Mouse (Mus musculus) midbrain, embryonic 10.5 days (tissue): ENCODE data around the gene Itpripl2. TPM values are rescaled to one million over a fixed set of nuclear protein-coding genes. Genes with fewer than 3 reads are reported as not detected.

ENCODE experiments used
- DNase-seq: peaks from one replicate; pipeline ENCODE4 v3.0.0-alpha.2; 2017; ENCODE audit warnings: low spot score
- H3K27ac ChIP-seq: fragments of 300-500 bp; sonication (generic); replicated peaks from 2 replicates; pipeline ENCODE4 v1.5.1; 2016; ENCODE audit warnings: mild to moderate bottlenecking
- H3K27me3 ChIP-seq: fragments of 300-500 bp; sonication (generic); 2 replicates; pipeline ENCODE4 v1.6.1; 2016; ENCODE audit warnings: low read depth, mild to moderate bottlenecking; ENCODE audit not compliant: poor library complexity, severe bottlenecking
- H3K36me3 ChIP-seq: fragments of 300-500 bp; sonication (generic); 2 replicates; pipeline ENCODE4 v1.6.1; 2016; ENCODE audit warnings: mild to moderate bottlenecking, moderate library complexity
- H3K4me1 ChIP-seq: fragments of 300-500 bp; sonication (generic); 2 replicates; pipeline ENCODE4 v1.6.1; 2016
- H3K4me3 ChIP-seq: fragments of 300-500 bp; sonication (generic); 2 replicates; pipeline ENCODE4 v1.5.1; 2016; ENCODE audit warnings: mild to moderate bottlenecking, moderate library complexity
- H3K9me3 ChIP-seq: fragments of 300-500 bp; sonication (generic); replicated peaks from 2 replicates; pipeline ENCODE4 v1.6.1; 2016; ENCODE audit warnings: mild to moderate bottlenecking
- WGBS: fragments of 180-500 bp; shearing (Covaris S2); methylation state at CpG from one replicate; pipeline ENCODE4 v1.1.7; 2016; 5-methylcytosine and 5-hydroxymethylcytosine counted together
- polyA plus RNA-seq: library from polyadenylated mRNA; unstranded; fragments of >200 nt; fragmentation: Nextera tagmentation; extraction: Ambion mirVana; gene quantifications from 2 replicates; pipeline ENCODE4 v1.2.1, GENCODE M21; 2016

Itpripl2 gene
- 0.78 TPM in 2 replicates for polyA plus RNA-seq

DNA sequence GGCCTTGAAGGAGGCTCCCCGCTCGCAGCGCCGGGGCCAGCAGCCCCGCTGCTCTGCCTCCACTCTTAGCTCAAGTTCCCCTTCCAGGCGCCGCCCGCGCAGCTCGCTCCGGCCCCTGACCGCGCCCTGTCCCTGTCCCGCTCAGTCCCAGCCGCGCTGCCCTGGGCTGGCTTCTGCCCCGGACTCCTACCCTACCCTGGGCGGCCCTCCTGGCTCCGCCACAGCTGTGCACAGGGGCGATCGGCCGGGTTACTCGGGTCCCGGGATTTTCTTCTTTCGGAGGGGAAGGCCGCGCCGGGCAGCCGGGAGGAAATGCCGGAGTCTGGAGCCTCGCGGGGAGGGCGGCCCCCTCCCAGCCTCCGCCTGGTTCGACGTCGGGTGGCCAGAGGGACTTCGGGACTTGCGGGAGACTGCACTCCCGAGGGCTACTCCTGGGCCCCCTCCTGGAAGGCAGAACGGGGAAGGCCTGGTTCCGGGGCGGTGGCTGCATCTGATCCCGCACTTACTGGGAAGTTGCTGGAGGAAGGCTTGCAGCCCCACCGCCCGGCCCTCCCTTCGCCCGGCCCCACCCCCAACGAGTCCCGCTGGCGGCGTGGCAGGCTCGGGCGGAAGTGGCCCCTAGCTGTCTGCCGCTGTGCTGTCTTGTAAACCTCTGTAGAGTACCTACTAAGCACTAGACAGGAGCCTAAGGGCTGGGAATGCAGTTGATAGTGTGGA lies at the start of gene Itpripl2:
Gene Itpripl2, minus strand, starts transcription at position 545 of the 717 bp plus-strand sequence.
- Histone ChIP-seq H3K4me3 (peak within 1 kb of the TSS; percentile 73), H3K36me3 (no peaks in the 10 kb centered on the region), H3K9me3 (no peaks in the 10 kb centered on the region), H3K27me3 (peaks cover 64% of the 10 kb centered on the region), H3K27ac (peak within 1 kb of the TSS; percentile 88), H3K4me1 (peaks cover 26% of the 10 kb centered on the region)
- peak; percentile 80 for DNase-seq
- under 1% methylated on average over 55 of the region's 55 CpGs for WGBS

- H3K36me3 ChIP-seq: peaks cover 10% of the 10 kb centered on the region
- H3K4me1 ChIP-seq: peaks cover 13% of the 10 kb centered on the region
- no peak for DNase-seq
- no peak overlapping the region for H3K4me3 ChIP-seq
- WGBS: 93% methylated on average over 4 of the region's 4 CpGs
- no peaks in the 10 kb centered on the region for H3K27me3 ChIP-seq
- no peaks in the 10 kb centered on the region for H3K9me3 ChIP-seq
- no peak overlapping the region for H3K27ac ChIP-seq
Measured at GRCm38 (mm10) chr7:118535076-118535475, 43.3 kb upstream of the Itpripl2 start.

- DNase-seq: no peak
- Histone ChIP-seq H3K4me3 (no peak overlapping the region), H3K36me3 (peaks cover 10% of the 10 kb centered on the region), H3K27ac (no peak overlapping the region), H3K4me1 (peaks cover 13% of the 10 kb centered on the region), H3K9me3 (no peaks in the 10 kb centered on the region), H3K27me3 (no peaks in the 10 kb centered on the region)
- 81% methylated on average over 3 of the region's 3 CpGs for WGBS
Measured at GRCm38 (mm10) chr7:118534326-118534725, 42.6 kb upstream of the Itpripl2 start.

- Histone ChIP-seq H3K27me3 (no peaks in the 10 kb centered on the region), H3K4me3 (peak within 1 kb of the TSS; percentile 69), H3K27ac (peak within 1 kb of the TSS; percentile 96), H3K9me3 (no peaks in the 10 kb centered on the region), H3K4me1 (peaks cover 13% of the 10 kb centered on the region), H3K36me3 (peaks cover 14% of the 10 kb centered on the region)
- DNase-seq: peak; percentile 97
- WGBS: under 1% methylated on average over 31 of the region's 31 CpGs
Measured at GRCm38 (mm10) chr7:118533178-118533578, 41.4 kb upstream of the Itpripl2 start, which contains the start of gene Coq7. Gene Coq7 (minus strand): TSS chr7:118533356.

- Histone ChIP-seq H3K27ac (peak overlapping the region; percentile 96), H3K27me3 (no peaks in the 10 kb centered on the region), H3K4me3 (peak overlapping the region; percentile 69), H3K36me3 (peaks cover 19% of the 10 kb centered on the region), H3K4me1 (peaks cover 13% of the 10 kb centered on the region), H3K9me3 (no peaks in the 10 kb centered on the region)
- under 1% methylated on average over 35 of the region's 36 CpGs for WGBS
- peak; percentile 97 for DNase-seq
Measured at GRCm38 (mm10) chr7:118532519-118533177, 40.9 kb upstream of the Itpripl2 start.

- Histone ChIP-seq H3K4me1 (peaks cover 3% of the 10 kb centered on the region), H3K36me3 (peaks cover 64% of the 10 kb centered on the region), H3K9me3 (no peaks in the 10 kb centered on the region), H3K27ac (no peak overlapping the region), H3K27me3 (no peaks in the 10 kb centered on the region), H3K4me3 (no peak overlapping the region)
- no peak for DNase-seq
- 82% methylated on average over 4 of the region's 4 CpGs for WGBS
Measured at GRCm38 (mm10) chr7:118526967-118527366, 35.2 kb upstream of the Itpripl2 start.

GRCm38 (mm10) chr7:118522077-118522476 lies 30.3 kb upstream of the Itpripl2 start:
- H3K36me3 ChIP-seq: peaks cover 39% of the 10 kb centered on the region
- 79% methylated on average over 5 of the region's 5 CpGs for WGBS

DNA sequence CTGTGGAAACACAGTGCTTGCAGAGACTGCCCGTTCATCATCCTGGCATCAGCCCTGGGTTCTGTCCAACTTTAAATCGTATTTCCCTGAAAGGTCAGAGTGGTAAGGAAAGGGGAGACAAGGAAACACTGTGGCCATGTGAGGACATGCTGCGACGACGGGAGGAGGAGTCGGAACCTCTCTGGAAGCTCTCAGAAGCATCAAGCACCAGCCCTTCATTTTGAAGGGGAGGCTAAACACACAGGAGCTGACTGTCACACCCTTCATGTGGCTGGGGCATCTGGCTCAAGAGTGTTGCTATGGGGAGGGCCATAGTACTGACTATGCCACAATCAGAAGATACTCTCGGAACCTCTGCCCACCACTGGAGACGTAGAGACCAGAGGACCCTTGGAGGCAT lies 27.9 kb upstream of the Itpripl2 start:
- H3K27ac ChIP-seq: 0 out of 2 replicates have a peak overlapping the region, but pooled peaks have one; percentile 24
- no peaks in the 10 kb centered on the region for H3K27me3 ChIP-seq
- H3K36me3 ChIP-seq: peaks cover 15% of the 10 kb centered on the region
- H3K4me3 ChIP-seq: no peak overlapping the region
- no peaks in the 10 kb centered on the region for H3K9me3 ChIP-seq
- 92% methylated on average over 8 of the region's 8 CpGs for WGBS
- DNase-seq: no peak
- peaks cover 8% of the 10 kb centered on the region for H3K4me1 ChIP-seq

More at GRCm38 (mm10) chr7:118522077-118522476, 30.3 kb upstream of the Itpripl2 start:
- no peaks in the 10 kb centered on the region for H3K27me3 ChIP-seq
- H3K4me1 ChIP-seq: peaks cover 8% of the 10 kb centered on the region
- H3K27ac ChIP-seq: no peak overlapping the region
- no peak for DNase-seq
- H3K4me3 ChIP-seq: no peak overlapping the region
- no peaks in the 10 kb centered on the region for H3K9me3 ChIP-seq

DNA sequence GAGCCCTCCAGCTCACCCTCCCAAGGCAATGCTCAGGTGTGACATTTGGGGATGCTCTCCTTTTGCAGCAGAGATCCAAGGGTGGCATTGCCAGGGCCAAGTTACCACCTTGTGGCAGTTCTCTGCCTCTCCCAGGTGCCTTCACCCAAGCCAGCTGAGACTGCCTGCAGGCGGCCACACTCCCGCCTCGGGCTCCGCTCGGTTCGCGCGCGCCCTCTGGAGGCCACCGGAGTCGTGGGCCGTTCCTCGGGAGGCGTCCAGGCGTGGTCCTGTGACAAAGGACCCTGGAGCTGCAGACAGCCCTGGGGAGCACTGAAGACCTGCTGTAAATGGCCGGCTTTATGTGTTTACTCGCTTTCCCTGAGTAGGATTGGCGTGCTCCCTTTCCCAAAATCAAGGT lies 26.9 kb upstream of the Itpripl2 start:
- Histone ChIP-seq H3K4me1 (peaks cover 11% of the 10 kb centered on the region), H3K4me3 (no peak overlapping the region), H3K27me3 (no peaks in the 10 kb centered on the region), H3K9me3 (no peaks in the 10 kb centered on the region), H3K36me3 (peaks cover 10% of the 10 kb centered on the region), H3K27ac (0 out of 2 replicates have a peak overlapping the region, but pooled peaks have one; percentile 24)
- peak; percentile 82 for DNase-seq
- WGBS: 1% methylated on average over 18 of the region's 18 CpGs

GRCm38 (mm10) chr7:118517819-118518218 lies 26.0 kb upstream of the Itpripl2 start:
- peaks cover 6% of the 10 kb centered on the region for H3K36me3 ChIP-seq
- H3K27ac ChIP-seq: no peak overlapping the region
- H3K4me3 ChIP-seq: no peak overlapping the region
- no peaks in the 10 kb centered on the region for H3K9me3 ChIP-seq
- H3K27me3 ChIP-seq: no peaks in the 10 kb centered on the region
- DNase-seq: peak; percentile 27
- H3K4me1 ChIP-seq: peaks cover 18% of the 10 kb centered on the region
- 69% methylated on average over 2 of the region's 2 CpGs for WGBS

- Histone ChIP-seq H3K4me1 (peaks cover 6% of the 10 kb centered on the region), H3K9me3 (no peaks in the 10 kb centered on the region), H3K27ac (no peak overlapping the region), H3K27me3 (no peaks in the 10 kb centered on the region), H3K4me3 (no peak overlapping the region), H3K36me3 (no peaks in the 10 kb centered on the region)
- WGBS: 84% methylated on average over 7 of the region's 7 CpGs
- DNase-seq: no peak
Measured at GRCm38 (mm10) chr7:118508556-118508955, 16.8 kb upstream of the Itpripl2 start.

GRCm38 (mm10) chr7:118503844-118504243 lies 12.1 kb upstream of the Itpripl2 start:
- no peaks in the 10 kb centered on the region for H3K4me1 ChIP-seq
- no peak for DNase-seq
- no peak overlapping the region for H3K27ac ChIP-seq
- no peak overlapping the region for H3K4me3 ChIP-seq
- no peaks in the 10 kb centered on the region for H3K27me3 ChIP-seq
- no peaks in the 10 kb centered on the region for H3K9me3 ChIP-seq
- WGBS: 78% methylated on average over 4 of the region's 4 CpGs
- no peaks in the 10 kb centered on the region for H3K36me3 ChIP-seq

DNA sequence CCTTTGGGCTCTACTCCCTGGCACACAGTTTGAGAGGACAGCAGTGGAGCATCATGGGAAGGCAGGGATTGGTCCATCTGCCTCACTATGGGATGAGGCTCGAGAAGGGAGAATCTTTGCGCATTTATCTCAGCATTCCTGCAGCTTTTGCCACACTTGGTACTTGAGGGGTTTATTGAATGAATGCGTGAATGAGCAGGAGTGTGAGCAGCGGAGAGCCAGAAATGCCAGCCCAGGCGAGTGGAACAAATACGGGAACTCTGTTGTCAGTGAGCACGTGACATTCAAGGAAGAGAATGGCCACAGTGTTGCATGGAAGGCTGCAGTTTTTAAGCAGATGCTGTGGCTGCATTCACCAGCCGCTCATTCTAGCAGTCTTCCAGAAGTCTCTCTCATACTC lies 10.6 kb upstream of the Itpripl2 start:
- H3K4me3 ChIP-seq: no peak overlapping the region
- 73% methylated on average over 8 of the region's 8 CpGs for WGBS
- H3K27ac ChIP-seq: no peak overlapping the region
- no peak for DNase-seq
- H3K27me3 ChIP-seq: no peaks in the 10 kb centered on the region
- no peaks in the 10 kb centered on the region for H3K9me3 ChIP-seq
- H3K4me1 ChIP-seq: no peaks in the 10 kb centered on the region
- no peaks in the 10 kb centered on the region for H3K36me3 ChIP-seq
